ENCODE assay signal across 8 mouse cellular contexts in genomic region chr15:95526626-95527411, GRCm38 (mm10). TPM values are rescaled to one million over a fixed set of nuclear protein-coding genes. Genes with fewer than 3 reads are reported as not detected.
DNase-seq lines count a peak whose midpoint lies in the region; ATAC-seq and TF ChIP-seq lines count a peak whose summit lies in the region.
"Had no signal": no experiment of that assay in that cellular context is flagged by ENCODE, and none has a peak within 500 bp of the region (broad histone marks: within the 10 kb centered on the region; RNA-seq: fewer than 3 reads in every experiment).

No protein-coding gene starts in this region.

- H3K4me3 ChIP-seq in E14TG2a.4 (replicated peaks; ENCODE audit: low read length): peak overlapping the region; percentile 84
- peak overlapping the region; percentile 70; the same call in 1 of the 2 replicates for H3K4me3 ChIP-seq in ES-Bruce4 (ENCODE audit: low read depth, low read length)
- H3K4me3 ChIP-seq in forebrain, embryonic 11.5 days (ENCODE audit: low read depth, low read length): peak overlapping the region; percentile 75
- H3K4me3 ChIP-seq in liver, embryonic 13.5 days (replicated peaks): no peak overlapping the region

- H3K9me3 ChIP-seq in E14TG2a.4 (ENCODE audit: low read length) (no peaks in the 10 kb centered on the region), ES-Bruce4 (replicated peaks; ENCODE audit: control insufficient read depth, insufficient read depth, low read length, poor library complexity, severe bottlenecking) (no peaks in the 10 kb centered on the region)
- H3K9me3 ChIP-seq in forebrain, embryonic 11.5 days (ENCODE audit: control insufficient read depth, low read length): no peaks in the 10 kb centered on the region
- H3K9me3 ChIP-seq in liver, embryonic 13.5 days (replicated peaks): no peaks in the 10 kb centered on the region
- H3K9me3 ChIP-seq: liver, embryonic 15.5 days had no signal

- TF ChIP-seq EP300 in ES-Bruce4 (IDR thresholded peaks at IDR 0.05; ENCODE audit: insufficient read depth, low read depth, low read length): no peak

- TF ChIP-seq POLR2A in ES-Bruce4 (IDR thresholded peaks at IDR 0.05; ENCODE audit: insufficient read depth, low read length): no peak

- WGBS in forebrain, embryonic 11.5 days: 2% methylated on average over 27 of the region's 27 CpGs
- 8% methylated on average over 27 of the region's 27 CpGs for WGBS in liver, embryonic 13.5 days (ENCODE audit: insufficient replicate concordance)

- H3K27me3 ChIP-seq in E14TG2a.4 (ENCODE audit: insufficient read depth, low read length) (peaks cover 39% of the 10 kb centered on the region), ES-Bruce4 (ENCODE audit: control insufficient read depth, insufficient read depth, low read length, poor library complexity, severe bottlenecking) (peaks cover 16% of the 10 kb centered on the region)
- no peaks in the 10 kb centered on the region for H3K27me3 ChIP-seq in forebrain, embryonic 11.5 days (ENCODE audit: control insufficient read depth, insufficient read depth, low read length)
- H3K27me3 ChIP-seq in liver, embryonic 13.5 days: peaks cover 36% of the 10 kb centered on the region

- no peak overlapping the region for H3K27ac ChIP-seq in ES-Bruce4 (ENCODE audit: insufficient read depth, low read length)
- no peak overlapping the region for H3K27ac ChIP-seq in forebrain, embryonic 11.5 days (ENCODE audit: low read depth, low read length)
- H3K27ac ChIP-seq in liver, embryonic 13.5 days: no peak overlapping the region
- H3K27ac ChIP-seq: liver, embryonic 15.5 days had no signal

- H3K4me1 ChIP-seq in E14TG2a.4 (replicated peaks; ENCODE audit: low read depth, low read length) (peaks cover 10% of the 10 kb centered on the region), ES-Bruce4 (ENCODE audit: control insufficient read depth, insufficient read depth, low read length) (no peaks in the 10 kb centered on the region)
- H3K4me1 ChIP-seq in forebrain, embryonic 11.5 days (replicated peaks; ENCODE audit: control insufficient read depth, insufficient read depth, low read length): peaks cover 5% of the 10 kb centered on the region; the same call in 1 of the 2 replicates
- H3K4me1 ChIP-seq in liver, embryonic 13.5 days (replicated peaks): no peaks in the 10 kb centered on the region
- H3K4me1 ChIP-seq: liver, embryonic 15.5 days had no signal

- DNase-seq in forebrain, embryonic 11.5 days (ENCODE audit: low spot score): peak; percentile 75
- no peak for DNase-seq in liver, embryonic 13.5 days
- no peak for DNase-seq in adrenal gland, postnatal 14 days
- no peak for DNase-seq in ovary, postnatal 10 days (ENCODE audit: low spot score)
- DNase-seq in thymus, postnatal 36 days: no peak

- peak; percentile 52 for ATAC-seq in forebrain, embryonic 11.5 days (replicated peaks; ENCODE audit: low FRiP score)
- no peak for ATAC-seq in liver, embryonic 13.5 days (ENCODE audit: low read depth)

- H3K36me3 ChIP-seq in E14TG2a.4 (ENCODE audit: insufficient read depth, low read length): no peaks in the 10 kb centered on the region
- H3K36me3 ChIP-seq in ES-Bruce4 (ENCODE audit: control insufficient read depth, insufficient read depth, low read length, poor library complexity, severe bottlenecking): no peaks in the 10 kb centered on the region
- no peaks in the 10 kb centered on the region for H3K36me3 ChIP-seq in forebrain, embryonic 11.5 days (ENCODE audit: control insufficient read depth, insufficient read depth, low read length)
- no peaks in the 10 kb centered on the region for H3K36me3 ChIP-seq in liver, embryonic 13.5 days
- H3K36me3 ChIP-seq: liver, embryonic 15.5 days had no signal

- no peak overlapping the region for H3K9ac ChIP-seq in ES-Bruce4 (ENCODE audit: low read depth, poor library complexity, severe bottlenecking)
- H3K9ac ChIP-seq in forebrain, embryonic 11.5 days (ENCODE audit: low read length): peak overlapping the region; percentile 79
- no peak overlapping the region for H3K9ac ChIP-seq in liver, embryonic 13.5 days
- H3K9ac ChIP-seq: liver, embryonic 15.5 days had no signal

- H3K4me2 ChIP-seq in forebrain, embryonic 11.5 days (ENCODE audit: low read depth, low read length, severe bottlenecking): peak overlapping the region; percentile 91
- peak overlapping the region; percentile 54; the same call in 1 of the 2 replicates for H3K4me2 ChIP-seq in liver, embryonic 13.5 days

- TF ChIP-seq CTCF in E14TG2a.4 (conservative IDR thresholded peaks at IDR 0.05; ENCODE audit: low read length): no peak
- no peak for TF ChIP-seq CTCF in ES-Bruce4 (IDR thresholded peaks at IDR 0.05; ENCODE audit: low read depth, low read length)

RNA-seq across cellular contexts. Expression of gene Nell2, which starts 1.5 kb away (rescaled TPM):
- polyA plus RNA-seq in ES-Bruce4 (2011; ENCODE audit: insufficient read depth, insufficient read length, low read depth, missing spikeins): 0.31 and 0.62 TPM in 2 replicates
- 67.0 and 71.0 TPM in 2 replicates for polyA plus RNA-seq in forebrain, embryonic 11.5 days (2014; fragmentation: Nextera tagmentation; extraction: Ambion mirVana)
- polyA plus RNA-seq in liver, embryonic 13.5 days (2015; fragmentation: Nextera tagmentation; extraction: Ambion mirVana): 0.55 and 0.60 TPM in 2 replicates
- 2.7 and 4.1 TPM in 2 replicates for total RNA-seq in adrenal gland, postnatal 14 days (2021)

Comparison
In these comparisons a context has a peak if more than half of its experiments do, and no peak if none do; other contexts are left out.
1. RNA of gene Nell2, which starts 1.5 kb away (polyA plus RNA-seq): 67.0 to 71.0 TPM in forebrain, embryonic 11.5 days; 0.55 to 0.60 TPM in liver, embryonic 13.5 days and 0.31 to 0.62 TPM in ES-Bruce4; every median in the first group is over 10 times any median in the second.